Mouse (Mus musculus) retina, postnatal 7 days (tissue): ENCODE data around the gene Lrfn3.

Experiments
- DNase-seq: peaks from one replicate; pipeline ENCODE4 v3.0.0-alpha.2; 2012; ENCODE audit warnings: low read depth, low spot score

Gene Lrfn3

DNA sequence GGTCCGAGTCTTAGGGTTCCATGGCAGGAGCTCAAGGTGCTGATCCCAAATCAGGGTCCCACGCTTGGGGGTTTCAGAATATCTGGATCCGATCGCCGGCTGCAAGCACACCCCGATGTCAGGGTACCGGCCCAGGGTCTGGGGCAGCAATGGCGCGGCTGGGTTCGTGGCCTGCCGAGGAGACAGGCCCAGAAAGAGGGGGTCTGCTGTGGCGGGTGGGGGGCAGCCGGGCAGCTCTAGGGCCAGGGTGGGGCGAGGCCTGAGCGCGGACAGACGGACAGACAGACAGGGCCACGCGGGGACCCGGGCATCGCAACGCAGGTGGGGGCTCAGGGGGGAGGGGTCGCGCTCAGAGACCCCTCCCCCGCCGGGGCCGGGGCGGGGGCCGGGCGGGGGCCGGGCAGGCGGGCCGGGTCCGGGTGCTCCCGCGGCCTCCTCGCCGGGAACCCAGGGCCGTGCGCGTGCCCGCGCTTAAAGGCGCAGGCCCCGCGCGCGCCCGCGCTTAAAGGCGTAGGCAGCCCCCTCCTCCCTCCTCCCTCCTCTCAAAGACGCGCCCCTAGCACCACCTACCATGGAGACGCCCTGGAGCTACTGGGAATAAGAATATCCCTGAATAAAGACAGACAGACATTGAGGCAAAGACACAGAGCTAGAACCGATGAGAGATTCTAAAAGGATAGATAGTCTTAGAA is at the start of gene Lrfn3:
Gene Lrfn3 (minus strand): TSS at position 121 of the 692 bp plus-strand sequence.
- peak; percentile 48 for DNase-seq

DNA sequence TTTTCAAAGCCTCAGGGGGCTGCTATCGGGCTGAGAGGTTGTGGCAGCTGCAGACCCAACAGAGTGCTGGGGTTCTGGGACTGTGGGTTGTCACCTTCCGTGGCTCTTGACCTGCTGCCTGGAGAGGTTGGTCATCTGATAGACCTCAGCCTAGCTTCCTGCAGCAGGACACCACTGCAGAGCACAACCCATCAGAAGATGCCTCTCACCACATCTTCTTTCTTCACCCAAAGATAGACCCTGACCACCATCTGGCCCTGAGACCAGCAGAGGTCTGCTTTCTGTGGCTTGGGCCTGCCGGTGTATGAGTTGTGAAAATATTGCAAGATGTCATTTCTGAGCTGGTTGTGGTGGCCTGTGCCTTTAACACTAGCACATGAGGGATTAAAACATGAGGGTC is 48.5 kb upstream of the Lrfn3 start:
- no peak for DNase-seq

DNA sequence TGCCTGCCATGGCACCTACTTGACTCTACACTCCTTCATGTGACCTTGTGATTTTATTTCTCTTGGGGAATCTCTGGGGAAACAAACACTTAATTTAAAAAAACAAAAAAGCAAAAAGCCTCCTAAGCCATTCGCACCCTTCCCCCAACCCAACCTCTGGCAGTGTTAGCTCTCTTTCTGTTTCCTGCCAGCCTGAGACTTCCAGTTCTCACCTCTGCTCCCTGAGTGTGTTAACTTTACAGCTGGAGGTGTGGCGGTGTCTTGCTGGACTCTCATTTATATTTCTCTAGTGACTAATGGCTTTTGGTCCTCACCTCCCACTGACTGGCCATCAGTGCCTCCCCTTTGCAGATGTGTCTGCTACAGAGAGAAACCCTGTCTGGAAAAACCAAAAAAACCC is 47.2 kb upstream of the Lrfn3 start:
- no peak for DNase-seq

DNA sequence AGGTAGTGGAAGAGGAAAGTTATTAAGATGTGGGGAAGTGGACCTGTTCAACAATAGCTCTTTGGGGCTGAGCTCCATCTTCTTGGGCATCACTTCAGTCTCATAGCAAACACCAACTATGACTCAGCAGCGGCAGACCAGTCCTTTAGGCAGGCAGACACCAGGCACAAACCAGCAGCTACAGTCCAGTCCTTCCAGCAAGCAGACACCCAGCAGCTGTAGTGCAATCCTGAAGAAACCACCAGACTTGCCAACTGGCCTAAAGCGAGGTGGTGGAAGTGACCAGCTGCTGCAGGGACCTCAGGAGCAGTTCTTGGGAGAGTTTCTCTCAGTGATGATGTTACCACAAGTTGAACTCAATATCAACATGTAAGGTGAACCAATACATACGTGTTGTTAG is 46.1 kb upstream of the Lrfn3 start:
- DNase-seq: no peak

DNA sequence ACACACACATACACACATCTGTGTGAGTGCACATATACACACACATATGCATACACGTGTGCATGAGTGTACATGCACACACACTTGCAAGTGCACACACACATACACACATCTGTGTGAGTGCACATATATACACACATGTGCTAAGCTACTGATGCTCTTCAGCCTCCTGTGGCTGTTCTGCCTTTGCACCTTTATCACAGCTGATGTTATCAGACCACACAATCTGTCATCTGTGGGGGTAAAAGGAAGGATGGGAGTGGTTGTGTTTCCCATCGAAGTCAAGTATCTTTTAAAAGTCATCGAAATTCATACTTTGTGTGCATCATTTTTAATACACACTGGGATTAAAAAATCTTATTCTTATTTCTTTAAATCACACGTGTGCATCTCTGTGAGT is 39.8 kb upstream of the Lrfn3 start:
- no peak for DNase-seq

DNA sequence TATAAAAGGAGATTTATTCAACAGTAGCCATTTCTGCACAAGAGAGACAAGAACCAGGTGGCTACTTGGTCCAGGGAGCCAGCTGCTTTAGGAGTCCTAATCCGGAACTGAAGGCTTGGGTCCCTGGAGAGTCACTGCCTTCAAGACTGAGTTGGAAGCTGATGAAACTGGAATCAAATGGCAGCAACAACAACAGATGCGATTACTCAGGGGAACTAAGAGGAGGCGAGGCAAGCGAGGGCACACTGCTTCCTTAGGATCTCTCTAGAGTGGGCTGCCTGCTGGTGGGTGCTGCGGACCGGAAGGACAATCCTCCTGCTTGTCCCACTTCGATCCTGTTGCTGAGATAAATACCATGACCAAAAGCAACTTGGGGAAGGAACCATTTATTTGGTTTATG is 37.1 kb upstream of the Lrfn3 start:
- DNase-seq: no peak

DNA sequence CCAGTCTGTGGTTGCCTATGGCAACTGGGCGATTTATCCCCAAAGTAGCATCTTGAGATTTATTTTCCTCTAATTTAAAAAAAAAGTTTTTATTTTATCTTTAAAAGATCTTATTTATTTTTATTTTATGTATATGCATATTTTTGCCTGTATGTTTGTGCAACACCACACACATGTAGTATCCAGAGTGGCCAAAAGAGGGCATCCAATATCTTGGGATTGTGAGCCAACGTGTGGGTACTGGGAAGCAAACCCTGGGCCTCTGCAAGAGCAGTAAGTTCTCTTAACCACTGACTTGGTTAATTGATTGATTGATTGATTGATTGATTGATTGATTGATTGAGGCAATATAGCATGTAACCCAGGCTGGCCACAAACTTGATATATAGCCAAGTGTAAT is 32.3 kb upstream of the Lrfn3 start:
- DNase-seq: no peak

DNA sequence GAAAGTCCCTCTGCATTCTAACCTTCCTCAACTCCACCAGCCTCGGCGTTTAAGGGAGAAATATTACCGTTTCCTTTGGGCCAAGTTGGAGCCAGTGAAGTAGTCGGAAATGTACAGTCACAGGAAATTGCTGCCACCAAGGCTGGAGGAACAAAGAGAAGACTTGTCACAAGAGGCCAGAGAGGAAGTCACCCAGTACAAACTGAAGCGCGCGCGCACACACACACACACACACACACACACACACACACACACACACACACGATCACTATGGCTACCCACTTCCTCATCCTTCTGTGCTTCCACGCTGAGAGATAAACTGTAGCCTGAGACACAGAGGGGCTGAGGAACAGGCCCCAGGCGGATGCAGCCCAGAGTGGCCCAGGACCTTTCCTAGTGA is 31.8 kb upstream of the Lrfn3 start:
- DNase-seq: no peak

DNA sequence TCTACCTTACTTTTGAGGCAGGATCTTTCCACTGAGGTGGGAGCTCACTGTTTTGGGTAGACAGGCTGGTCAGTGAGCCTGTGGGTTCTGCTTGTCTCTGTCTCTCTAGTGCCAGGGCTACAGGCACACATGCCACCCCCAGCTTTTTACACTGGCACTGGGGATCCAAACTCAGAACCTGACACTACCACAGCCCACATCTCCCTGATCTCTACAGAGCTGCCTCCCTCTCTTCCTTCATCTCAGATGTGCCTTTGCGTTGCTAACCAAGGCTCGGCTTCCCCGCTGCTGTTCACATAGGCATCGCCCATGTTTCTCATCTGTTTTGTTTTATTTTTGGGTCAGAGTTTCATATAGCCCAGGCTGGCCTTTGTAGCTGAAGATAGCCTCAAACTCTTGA is 31.1 kb upstream of the Lrfn3 start:
- no peak for DNase-seq

DNA sequence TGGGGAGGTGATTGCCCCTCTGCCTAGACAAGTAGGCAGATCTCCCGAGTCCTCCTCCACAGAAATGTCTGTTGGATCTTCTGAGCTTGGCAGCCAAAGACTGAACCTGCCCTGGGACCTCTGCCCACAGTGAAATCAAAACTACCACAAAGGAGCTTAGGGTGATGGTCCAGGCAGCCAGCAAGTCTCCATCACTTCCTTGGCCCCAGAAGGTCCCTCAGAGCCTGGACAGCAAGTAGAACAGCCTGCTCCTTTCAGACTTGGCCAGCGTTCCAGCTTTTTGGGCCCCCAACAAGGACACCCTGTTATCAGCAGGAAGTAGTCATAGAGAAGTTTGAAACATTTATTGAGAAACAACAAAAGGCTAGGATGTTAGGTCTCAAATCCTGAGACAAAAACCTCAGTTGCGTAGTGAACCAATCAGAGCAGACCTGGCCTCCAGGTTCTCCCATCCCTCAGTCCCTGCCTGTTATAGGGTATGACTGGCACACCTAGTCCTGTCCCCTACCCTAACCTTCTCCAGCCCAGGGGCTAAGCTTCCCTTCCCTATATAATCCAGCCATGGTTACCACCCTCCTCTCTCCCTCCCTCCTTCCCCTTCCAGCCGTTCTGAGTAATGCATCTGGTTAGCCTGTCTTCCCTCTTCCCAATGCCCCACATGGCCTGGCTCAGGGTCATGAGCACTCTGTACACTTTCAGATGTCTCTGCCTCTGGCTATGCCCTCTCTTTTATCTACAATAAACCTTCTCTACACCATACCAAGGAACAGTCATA is 30.4 kb upstream of the Lrfn3 start:
- no peak for DNase-seq

DNA sequence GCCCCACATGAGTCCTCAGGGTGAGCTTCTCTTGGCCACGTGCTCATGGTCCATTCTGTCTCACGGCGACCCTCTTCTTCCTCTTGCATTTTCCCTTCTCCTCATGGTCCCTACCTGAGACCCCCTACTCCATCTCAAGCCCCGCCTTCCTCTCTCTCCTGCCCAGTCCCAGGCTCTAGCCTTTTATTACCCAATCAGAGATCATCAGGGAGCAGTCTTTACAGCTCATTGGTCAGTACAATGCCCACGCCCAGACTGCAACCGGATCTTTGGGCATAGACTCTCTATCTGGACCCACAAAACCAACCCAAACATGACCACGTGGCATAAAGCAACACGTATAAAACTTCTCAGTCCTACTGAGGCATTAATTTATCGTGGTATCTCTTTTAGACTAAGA is 21.5 kb upstream of the Lrfn3 start:
- DNase-seq: no peak

DNA sequence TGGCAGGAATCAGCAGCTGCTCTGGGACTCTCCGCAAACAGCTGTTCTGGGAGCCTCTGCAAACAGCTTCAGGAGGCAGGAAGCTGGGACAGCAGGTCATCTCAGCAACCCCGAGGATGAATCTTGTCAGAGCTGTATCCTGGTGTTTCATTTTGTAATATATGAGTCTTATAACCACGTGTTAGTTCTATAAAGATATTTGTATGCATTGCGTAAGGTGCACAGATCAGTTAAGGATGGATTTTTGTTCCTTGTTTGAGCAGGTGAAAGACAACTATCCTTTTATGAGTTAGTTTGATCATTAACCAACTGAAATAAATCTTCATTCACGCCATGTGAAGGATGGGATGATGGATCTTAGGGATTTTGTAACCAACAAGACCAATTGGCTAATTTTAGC is 17.5 kb upstream of the Lrfn3 start:
- no peak for DNase-seq

DNA sequence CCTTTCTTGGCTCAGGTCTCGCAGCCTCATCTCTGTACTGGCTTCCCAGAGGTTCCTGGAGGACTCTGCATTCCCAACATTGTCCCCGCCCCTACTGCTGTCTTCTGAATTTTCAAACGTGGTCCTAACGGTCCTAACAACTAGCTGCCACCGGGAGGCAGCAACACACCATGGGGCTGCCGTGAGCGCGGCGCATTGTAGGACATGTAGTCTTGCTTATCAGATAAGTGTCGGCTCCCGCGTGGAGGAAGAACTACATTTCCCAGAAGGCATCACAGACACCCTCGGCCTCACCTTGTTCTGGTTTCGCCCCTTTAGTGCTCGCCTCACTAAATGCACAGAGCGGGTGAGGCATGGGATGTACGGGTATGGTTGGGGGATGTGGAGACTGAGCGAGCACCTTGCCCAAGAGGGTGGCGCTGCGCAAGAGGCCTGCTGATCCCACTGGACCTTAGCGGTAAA is 11.0 kb upstream of the Lrfn3 start:
- DNase-seq: peak; percentile 89

DNA sequence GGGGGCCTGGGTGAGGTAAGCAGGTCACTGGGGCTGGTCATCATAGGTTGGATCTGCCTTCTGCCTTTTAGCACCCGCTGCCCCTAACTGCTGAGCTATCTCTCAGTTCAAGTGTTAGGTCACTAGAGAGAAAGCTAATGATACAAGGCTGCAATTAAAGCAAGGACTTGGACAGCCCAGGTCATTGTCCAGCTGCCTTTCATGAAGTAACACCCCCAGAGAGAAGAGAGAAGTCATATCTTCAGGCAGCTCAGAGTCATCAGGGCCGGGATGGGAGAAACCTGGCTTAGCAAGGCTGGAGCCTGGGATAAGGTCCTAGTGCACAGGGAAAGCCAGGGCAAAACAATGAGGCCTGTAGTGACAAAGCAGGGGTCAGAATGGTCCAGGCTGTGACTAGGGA is 4.9 kb upstream of the Lrfn3 start:
- no peak for DNase-seq

DNA sequence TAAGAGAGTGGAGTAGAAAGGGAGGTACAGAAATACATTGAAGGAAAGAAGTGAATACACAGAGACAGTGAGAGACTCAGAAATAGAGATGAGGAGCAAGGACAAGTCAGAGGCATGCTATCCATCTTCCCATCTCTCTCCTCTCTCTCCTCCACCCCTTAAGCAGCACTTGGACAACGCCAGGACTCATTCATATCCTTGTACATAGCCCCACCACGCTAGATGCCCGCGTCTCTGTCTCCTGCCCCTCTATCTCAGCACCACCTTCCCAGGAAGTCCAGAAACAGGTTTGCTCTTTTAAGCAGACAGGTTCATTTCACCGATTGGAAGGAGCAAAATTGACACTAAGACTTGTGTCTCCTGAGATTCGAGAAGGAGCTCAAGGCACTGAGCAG is 769 bp upstream of the Lrfn3 start:
- DNase-seq: no peak

DNA sequence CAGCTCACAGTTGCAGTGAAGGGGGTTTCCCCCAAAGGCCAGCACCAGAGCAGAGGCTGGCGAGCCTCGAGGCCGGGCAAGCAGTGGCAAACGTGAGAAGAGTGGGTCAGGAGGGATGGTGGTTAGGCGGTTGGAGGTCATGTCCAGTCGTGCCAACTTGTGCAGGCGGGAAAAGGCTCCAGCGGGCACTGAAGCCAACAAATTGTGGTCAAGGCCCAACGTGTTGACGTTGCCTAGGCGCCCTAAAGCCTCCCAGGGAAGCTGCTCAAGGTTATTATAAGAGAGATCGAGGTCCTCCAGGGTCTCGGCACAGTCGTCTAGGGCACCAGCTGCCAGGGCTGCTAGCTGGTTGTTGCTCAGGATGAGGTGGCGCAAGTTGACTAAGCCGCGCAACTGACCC is 2.5 kb downstream of the Lrfn3 start:
- no peak for DNase-seq

DNA sequence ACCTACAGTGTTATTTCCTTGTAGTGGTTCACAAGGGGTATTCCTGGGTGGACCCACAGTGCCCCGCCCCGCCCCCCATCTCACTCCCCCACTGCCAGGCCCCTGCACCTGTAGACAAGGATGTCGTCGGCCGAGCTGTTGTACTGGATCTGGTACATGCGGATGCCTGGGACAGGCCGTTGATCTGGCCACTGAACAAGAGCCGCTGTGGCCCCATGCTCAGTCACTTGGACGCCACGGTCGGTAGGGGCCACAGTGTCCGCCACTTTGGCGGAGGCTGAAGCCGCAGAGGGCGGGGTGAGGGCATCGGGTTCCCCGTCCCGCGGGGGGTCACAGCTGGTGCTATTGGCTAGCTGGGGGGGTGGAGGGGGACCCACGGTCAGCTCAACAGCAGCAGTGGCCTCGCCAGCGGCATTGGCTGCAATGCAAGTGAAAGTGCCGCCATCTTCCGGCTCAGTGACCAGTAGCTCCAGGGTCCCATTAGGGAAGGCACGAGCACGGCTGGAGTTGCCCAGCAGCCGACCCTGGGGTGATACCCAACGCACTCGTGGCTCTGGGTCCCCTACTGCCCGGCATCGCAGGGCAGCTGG is 3.2 kb downstream of the Lrfn3 start:
- no peak for DNase-seq

DNA sequence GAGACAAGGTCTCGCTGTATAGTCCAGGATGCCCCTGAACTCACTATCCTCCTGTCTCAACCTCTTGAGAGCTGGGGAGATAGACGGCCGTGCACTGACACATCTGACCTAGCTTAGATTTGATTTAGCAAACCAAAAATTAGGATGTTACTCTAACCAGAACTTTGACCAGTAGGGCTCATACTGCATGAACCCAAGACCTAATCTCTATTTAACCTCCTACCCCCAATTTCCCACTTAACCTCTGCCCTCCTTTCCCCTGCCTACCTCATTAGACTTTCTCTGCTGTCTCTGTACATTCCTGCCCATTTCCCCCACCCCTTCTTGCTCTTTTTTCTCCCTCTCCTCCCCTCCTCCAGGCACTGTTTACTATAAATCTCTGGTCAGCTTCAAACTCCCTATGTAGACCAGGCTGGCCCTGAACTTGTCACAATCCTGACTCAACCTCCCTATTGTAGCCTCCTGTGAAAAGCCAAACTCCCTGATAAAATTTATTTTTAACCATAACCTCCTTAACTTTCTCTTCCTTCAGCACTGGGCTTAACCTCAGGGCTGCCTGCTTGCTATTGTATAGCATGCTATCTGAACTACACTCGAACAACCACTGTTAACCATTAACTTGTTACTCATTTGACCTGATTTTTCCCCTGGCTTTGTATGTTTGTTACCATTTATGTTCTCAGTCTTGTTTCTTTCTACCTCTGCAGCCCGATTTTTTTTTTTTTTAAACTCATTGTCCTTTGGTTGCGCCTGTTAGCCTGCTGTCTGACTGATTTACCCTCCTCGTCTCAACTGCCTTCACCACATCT is 4.0 kb downstream of the Lrfn3 start:
- DNase-seq: no peak

DNA sequence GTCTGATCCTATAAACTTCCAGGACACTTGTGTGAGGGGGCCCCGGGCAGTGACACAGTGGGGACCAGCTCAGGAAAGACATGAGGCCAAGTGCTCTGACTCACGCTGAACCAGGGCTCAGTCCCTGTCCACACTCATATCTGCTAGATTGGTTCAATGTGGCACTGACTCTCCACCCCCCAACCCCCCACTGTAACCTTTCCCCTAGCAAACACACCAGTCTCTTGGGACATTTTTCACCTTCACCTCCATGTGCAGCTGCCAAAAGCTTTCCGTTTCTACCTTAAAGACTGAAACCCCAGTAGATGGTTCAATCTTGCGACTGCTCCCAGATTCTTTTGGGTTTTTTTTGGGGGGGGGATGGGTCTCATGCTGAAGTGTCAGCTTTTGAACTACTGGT is 8.5 kb downstream of the Lrfn3 start:
- DNase-seq: no peak

DNA sequence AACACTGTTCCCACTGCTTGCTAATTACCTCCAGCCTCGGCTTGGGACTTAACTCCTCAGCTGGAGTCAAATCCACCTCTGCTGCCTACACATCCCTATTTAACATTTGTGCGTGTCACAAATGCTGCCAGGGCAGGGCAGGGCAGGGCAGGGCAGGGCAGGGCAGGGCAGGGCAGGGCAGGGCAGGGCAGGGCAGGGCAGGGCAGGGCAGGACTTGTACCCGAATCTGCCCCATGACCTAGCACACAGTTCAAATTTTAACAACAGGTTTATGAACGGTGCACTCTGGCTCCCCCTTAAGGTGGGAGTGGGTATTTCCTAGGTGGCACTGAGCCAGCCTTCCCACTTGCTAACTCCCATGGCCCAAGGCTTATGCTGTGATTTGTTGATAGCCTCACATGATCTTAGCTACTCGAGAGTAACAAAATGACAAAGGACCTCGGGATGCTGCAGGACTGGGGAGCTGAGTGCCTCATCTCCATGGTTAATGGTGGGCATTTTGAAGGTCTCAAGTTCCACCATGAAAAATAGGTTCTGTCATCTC is 9.2 kb downstream of the Lrfn3 start:
- peak; percentile 77 for DNase-seq

DNA sequence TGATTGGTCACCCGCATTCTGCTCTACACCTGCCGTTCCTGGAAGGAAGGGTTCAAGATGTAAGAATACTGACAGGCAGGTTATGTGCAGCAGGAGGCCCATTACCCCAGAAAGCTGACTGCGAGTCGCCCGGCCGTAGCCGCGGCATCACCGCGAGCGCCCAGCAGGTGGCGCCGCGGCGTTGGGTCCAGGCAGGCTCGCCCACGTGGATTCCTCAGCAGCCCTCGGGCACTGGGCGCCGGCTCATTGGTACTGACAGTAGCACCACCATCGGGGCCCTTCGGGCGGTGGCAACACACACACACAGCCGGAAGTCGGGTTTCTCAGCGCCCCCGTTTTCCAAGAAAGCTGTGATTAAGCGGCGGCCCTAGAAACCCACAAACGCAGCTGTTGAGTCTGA is 14.7 kb downstream of the Lrfn3 start:
- peak; percentile 50 for DNase-seq
